Mouse (Mus musculus) ES-E14 (cell line): Measurements from ENCODE around the gene Fktn. TPM values are rescaled to one million over a fixed set of nuclear protein-coding genes. Genes with fewer than 3 reads are reported as not detected.

Source experiments
- DNase-seq: peaks from one replicate; pipeline ENCODE4 v3.0.0-alpha.2; 2013; ENCODE audit warnings: low read depth, low spot score
- H3K27ac ChIP-seq: 2 replicates; pipeline ENCODE4 v1.5.1; 2012; ENCODE audit warnings: low read depth, mild to moderate bottlenecking, low read length, moderate library complexity, mixed read lengths; ENCODE audit not compliant: poor library complexity, insufficient read depth, severe bottlenecking
- H3K36me3 ChIP-seq: 2 replicates; pipeline ENCODE4 v1.6.1; 2012; ENCODE audit warnings: mild to moderate bottlenecking, low read length, moderate library complexity, mixed read lengths; ENCODE audit not compliant: control insufficient read depth, poor library complexity, insufficient read depth, severe bottlenecking
- H3K4me1 ChIP-seq, 2 experiments: fragments of 150-350 bp in 1 of 2; sonication (generic) in 1 of 2; 2 replicates each; pipeline ENCODE4 v1.6.1; 2012; ENCODE audit warnings: low read length in 2 of 2, mild to moderate bottlenecking in 1 of 2, mixed read lengths in 1 of 2; ENCODE audit not compliant: control insufficient read depth in 2 of 2, insufficient read depth in 2 of 2, poor library complexity in 1 of 2
- H3K4me3 ChIP-seq, 2 experiments: fragments of 150-350 bp in 1 of 2; sonication (generic) in 1 of 2; 2 replicates each; pipeline ENCODE4 v1.5.1; 2012; ENCODE audit warnings: low read length in 2 of 2, low read depth in 1 of 2, mild to moderate bottlenecking in 1 of 2, mixed read lengths in 1 of 2; ENCODE audit not compliant: insufficient read depth in 1 of 2, poor library complexity in 1 of 2, severe bottlenecking in 1 of 2
- H3K9ac ChIP-seq: 2 replicates; pipeline ENCODE4 v1.6.1; 2012; ENCODE audit warnings: low read depth, mild to moderate bottlenecking, low read length, mixed read lengths; ENCODE audit not compliant: poor library complexity, insufficient read depth, severe bottlenecking
- H3K9me3 ChIP-seq: fragments of 150-350 bp; sonication (generic); 2 replicates; pipeline ENCODE4 v1.6.1; 2012; ENCODE audit warnings: low read depth, mild to moderate bottlenecking, low read length; ENCODE audit not compliant: control insufficient read depth, insufficient read depth
- CHD2 ChIP-seq: IDR thresholded peaks from 2 replicates; pipeline ENCODE4 v1.6.1; 2014; ENCODE audit warnings: mild to moderate bottlenecking, low read depth, low read length, inconsistent platforms
- HCFC1 ChIP-seq: IDR thresholded peaks from 2 replicates; pipeline ENCODE4 v1.6.1; 2012; ENCODE audit warnings: low read length, inconsistent platforms, borderline replicate concordance; ENCODE audit not compliant: insufficient read depth
- MAFK ChIP-seq: IDR thresholded peaks from 2 replicates; pipeline ENCODE4 v1.6.1; 2014; ENCODE audit warnings: mild to moderate bottlenecking, low read depth, low read length, inconsistent platforms; ENCODE audit not compliant: insufficient read depth
- ZC3H11A ChIP-seq: IDR thresholded peaks from 2 replicates; pipeline ENCODE4 v1.6.1; 2012; ENCODE audit warnings: low read depth, mild to moderate bottlenecking, inconsistent platforms, low read length, borderline replicate concordance
- ZNF384 ChIP-seq: IDR thresholded peaks from 2 replicates; pipeline ENCODE4 v1.6.1; 2012; ENCODE audit warnings: low read depth, low read length, inconsistent platforms
- in situ Hi-C, 2 experiments: fragments of 600-800 bp; cut with MboI; formaldehyde crosslinking; loops; one replicate each; pipeline ENCODE4 v1.15.1; 2025; ENCODE audit warnings: low sequenced_read_pairs in 2 of 2, inconsistent platforms in 1 of 2; ENCODE audit not compliant: unreplicated experiment in 2 of 2
- total RNA-seq: library from RNA; depleted of rRNA; stranded (reverse); fragments of 300-350 nt; gene quantifications from 2 replicates; pipeline ENCODE4 v1.2.3, GENCODE M21; 2012

Gene Fktn
- total RNA-seq, 1 experiment: 19.6 TPM

DNA sequence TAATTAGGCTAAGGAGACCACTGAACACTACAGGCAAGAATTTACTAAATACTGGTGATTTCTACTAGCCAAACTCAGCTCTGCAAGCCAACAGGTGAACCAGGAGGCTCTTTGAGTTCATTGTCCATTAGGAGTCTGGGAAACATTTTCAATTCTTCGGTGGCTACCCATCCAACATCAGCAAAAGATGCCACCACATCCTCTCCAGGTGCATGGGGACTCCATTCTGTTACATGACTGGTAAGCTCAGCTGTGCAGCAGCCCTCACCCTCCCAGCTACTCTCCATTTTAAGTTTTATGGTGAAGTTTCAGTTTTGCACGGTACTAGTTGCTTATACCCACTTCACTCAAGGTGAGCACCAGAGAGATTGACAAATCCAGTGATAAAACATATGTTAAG, 3.8 kb upstream of the Fktn start:
- H3K36me3 ChIP-seq: no peaks in the 10 kb centered on the region
- TF ChIP-seq HCFC1 (no peak), ZC3H11A (no peak), CHD2 (no peak), MAFK (no peak), ZNF384 (no peak)
- H3K4me1 ChIP-seq: no peaks in the 10 kb centered on the region
- no peak overlapping the region for H3K27ac ChIP-seq
- no peak for DNase-seq
- in situ Hi-C loops: no loop called here
- H3K9me3 ChIP-seq: no peaks in the 10 kb centered on the region
- H3K4me3 ChIP-seq: no peak overlapping the region
- no peak overlapping the region for H3K9ac ChIP-seq

- no peak overlapping the region for H3K9ac ChIP-seq
- DNase-seq: no peak
- no peaks in the 10 kb centered on the region for H3K36me3 ChIP-seq
- TF ChIP-seq CHD2: no peak
- no peak for TF ChIP-seq ZC3H11A
- no peak for TF ChIP-seq ZNF384
- no peak for TF ChIP-seq MAFK
- TF ChIP-seq HCFC1: no peak
- no peaks in the 10 kb centered on the region for H3K4me1 ChIP-seq
- no peak overlapping the region for H3K4me3 ChIP-seq
- no peak overlapping the region for H3K27ac ChIP-seq
- no peaks in the 10 kb centered on the region for H3K9me3 ChIP-seq
- in situ Hi-C loops: no loop called here
These were observed 3.1 kb upstream of the Fktn start for GRCm38 (mm10) chr4:53710555-53711328.

GRCm38 (mm10) chr4:53714051-53714814, 435 bp downstream of the Fktn start:
- no peaks in the 10 kb centered on the region for H3K4me1 ChIP-seq

GRCm38 (mm10) chr4:53715977-53716376, 2.2 kb downstream of the Fktn start:
- Histone ChIP-seq H3K4me1 (no peaks in the 10 kb centered on the region), H3K4me3 (no peak overlapping the region), H3K27ac (no peak overlapping the region), H3K36me3 (peaks cover 1% of the 10 kb centered on the region; the same call in 1 of the 2 replicates), H3K9me3 (no peaks in the 10 kb centered on the region), H3K9ac (no peak overlapping the region)
- TF ChIP-seq MAFK (no peak), CHD2 (no peak)
- in situ Hi-C loops: no loop called here
- peak; percentile 6 for DNase-seq

More at GRCm38 (mm10) chr4:53714051-53714814, 435 bp downstream of the Fktn start:
- TF ChIP-seq ZC3H11A (no peak), ZNF384 (no peak), CHD2 (no peak), HCFC1 (no peak), MAFK (no peak)
- peak; percentile 92 for DNase-seq
- peak overlapping the region; percentile 96 to 97 for H3K4me3 ChIP-seq
- no peak overlapping the region for H3K27ac ChIP-seq
- H3K36me3 ChIP-seq: no peaks in the 10 kb centered on the region; the same call in 1 of the 2 replicates
- peak overlapping the region; percentile 91 for H3K9ac ChIP-seq
- in situ Hi-C loops: no loop called here
- no peaks in the 10 kb centered on the region for H3K9me3 ChIP-seq
